In genomic region chr6:92641956-92642355, GRCm38 (mm10) we compare ENCODE assay signal across 12 mouse cellular contexts.
"Had no signal": no experiment of that assay in that cellular context is flagged by ENCODE, and none has a peak within 500 bp of the region (broad histone marks: within the 10 kb centered on the region; RNA-seq: fewer than 3 reads in every experiment).

No protein-coding gene starts in this region.

- H3K27ac ChIP-seq: limb, embryonic 13.5 days; liver, embryonic 14.5 days; midbrain, embryonic 10.5 days had no signal

- H3K4me2 ChIP-seq: limb, embryonic 13.5 days had no signal

- H3K27me3 ChIP-seq: limb, embryonic 13.5 days had no signal

- H3K9ac ChIP-seq: limb, embryonic 13.5 days; liver, embryonic 14.5 days had no signal

- H3K4me1 ChIP-seq: limb, embryonic 13.5 days; midbrain, embryonic 10.5 days had no signal

- ATAC-seq: midbrain, embryonic 16.5 days had no signal

- H3K36me3 ChIP-seq: limb, embryonic 13.5 days; midbrain, embryonic 10.5 days had no signal

- H3K9me3 ChIP-seq: limb, embryonic 13.5 days; midbrain, embryonic 10.5 days had no signal

- DNase-seq: kidney, adult 8-10 months; kidney, postnatal 36 days; layer of hippocampus, postnatal 36 days; lung, adult 2 months; lung, postnatal 10 days; lung, postnatal 4 days; right cerebral cortex, postnatal 14 days; thymus, postnatal 4 days had no signal

- H3K4me3 ChIP-seq: limb, embryonic 13.5 days; midbrain, embryonic 10.5 days had no signal
